8 mouse cellular contexts compared by ENCODE assay signal in genomic region chr8:81812051-81812751, GRCm38 (mm10).
DNase-seq lines count a peak whose midpoint lies in the region; ATAC-seq and TF ChIP-seq lines count a peak whose summit lies in the region.

No protein-coding gene starts in this region.

- no peaks in the 10 kb centered on the region for H3K36me3 ChIP-seq in forebrain, embryonic 15.5 days
- no peaks in the 10 kb centered on the region for H3K36me3 ChIP-seq in kidney, adult 2 months (ENCODE audit: control insufficient read depth, insufficient read depth, low read length)
- H3K36me3 ChIP-seq in midbrain, embryonic 12.5 days = no peaks in the 10 kb centered on the region

- no peaks in the 10 kb centered on the region for H3K27me3 ChIP-seq in forebrain, embryonic 15.5 days
- H3K27me3 ChIP-seq in kidney, adult 2 months (replicated peaks; ENCODE audit: control insufficient read depth, insufficient read depth, low read length) = no peaks in the 10 kb centered on the region
- H3K27me3 ChIP-seq in midbrain, embryonic 12.5 days = peaks cover 7% of the 10 kb centered on the region

- peak; percentile 76 for ATAC-seq in forebrain, embryonic 15.5 days (replicated peaks)
- 0 out of 2 replicates have a peak, but pooled peaks have one; percentile 34 for ATAC-seq in midbrain, embryonic 12.5 days (ENCODE audit: low FRiP score, low read depth)

- H3K9ac ChIP-seq in forebrain, embryonic 15.5 days (replicated peaks) = no peak overlapping the region; the same call in 1 of the 2 replicates
- H3K9ac ChIP-seq in midbrain, embryonic 12.5 days (replicated peaks) = no peak overlapping the region

- intact Hi-C loops in left cerebral cortex, postnatal 14 days (cut with DNase I) = no loop called here

- peaks cover 7% of the 10 kb centered on the region for H3K4me1 ChIP-seq in forebrain, embryonic 15.5 days
- H3K4me1 ChIP-seq in kidney, adult 2 months (ENCODE audit: control insufficient read depth, insufficient read depth, low read length) = no peaks in the 10 kb centered on the region
- no peaks in the 10 kb centered on the region for H3K4me1 ChIP-seq in midbrain, embryonic 12.5 days

- no peak for TF ChIP-seq CTCF in kidney, adult 2 months (conservative IDR thresholded peaks at IDR 0.05; ENCODE audit: insufficient read depth, insufficient read length, low read depth, low read length)

- no peak for TF ChIP-seq POLR2A in kidney, adult 2 months (IDR thresholded peaks at IDR 0.05; ENCODE audit: low read depth, low read length)

- H3K4me2 ChIP-seq in forebrain, embryonic 15.5 days (replicated peaks) = no peak overlapping the region
- no peak overlapping the region for H3K4me2 ChIP-seq in midbrain, embryonic 12.5 days (replicated peaks)

- no peaks in the 10 kb centered on the region for H3K9me3 ChIP-seq in forebrain, embryonic 15.5 days
- no peaks in the 10 kb centered on the region for H3K9me3 ChIP-seq in midbrain, embryonic 12.5 days

- peak overlapping the region; percentile 33; the same call in 1 of the 2 replicates for H3K27ac ChIP-seq in forebrain, embryonic 15.5 days (replicated peaks)
- peak overlapping the region; percentile 51; the same call in 1 of the 2 replicates for H3K27ac ChIP-seq in kidney, adult 2 months (ENCODE audit: insufficient read depth, low read depth, low read length)
- H3K27ac ChIP-seq in midbrain, embryonic 12.5 days (replicated peaks) = no peak overlapping the region

- no peak overlapping the region for H3K4me3 ChIP-seq in forebrain, embryonic 15.5 days
- no peak overlapping the region for H3K4me3 ChIP-seq in kidney, adult 2 months (ENCODE audit: insufficient read depth, low read depth, low read length)
- no peak overlapping the region for H3K4me3 ChIP-seq in midbrain, embryonic 12.5 days

- WGBS in forebrain, embryonic 15.5 days = 3% methylated on average over 3 of the region's 3 CpGs
- WGBS in kidney, adult 2 months = 34% methylated on average over 3 of the region's 3 CpGs
- 4% methylated on average over 3 of the region's 3 CpGs for WGBS in midbrain, embryonic 12.5 days

- peak; percentile 7 to 9 for DNase-seq in left cerebral cortex, postnatal 14 days (ENCODE audit: low spot score in 2 of 2)
- DNase-seq in left cerebral cortex, adult 18-20 months (ENCODE audit: low spot score in 2 of 2) = no peak
- DNase-seq in adipocyte (ENCODE audit: low spot score) = peak; percentile 38
- peak; percentile 38 for DNase-seq in kidney, adult 2 months
- no peak for DNase-seq in spleen, adult 12 weeks (ENCODE audit: low spot score)
- no peak for DNase-seq in frontal cortex, postnatal 25 days (ENCODE audit: low spot score in 2 of 2)

Comparison
In these comparisons a context has a peak if more than half of its experiments do, and no peak if none do; other contexts are left out.
1. DNase-seq: peak in left cerebral cortex, postnatal 14 days (2 of 2), adipocyte (single experiment) and kidney, adult 2 months (single experiment); none in left cerebral cortex, adult 18-20 months (0 of 2), spleen, adult 12 weeks (single experiment) and frontal cortex, postnatal 25 days (0 of 2).